Mouse (Mus musculus) lung, adult 2 months (tissue): Measurements from ENCODE around the gene Rbm11. TPM values are rescaled to one million over a fixed set of nuclear protein-coding genes. Genes with fewer than 3 reads are reported as not detected.

Experiments used
- DNase-seq: peaks from one replicate; pipeline ENCODE4 v3.0.0; 2022
- H3K4me1 ChIP-seq: fragments of 200-500 bp; 2 replicates; pipeline ENCODE4 v1.6.1; 2011; ENCODE audit warnings: low read length; ENCODE audit not compliant: control insufficient read depth, insufficient read depth
- H3K4me3 ChIP-seq: fragments of 200-500 bp; replicated peaks from 2 replicates; pipeline ENCODE3; 2011; ENCODE audit warnings: low read depth, mild to moderate bottlenecking, control low read depth, low read length; ENCODE audit errors: extremely low read depth
- CTCF ChIP-seq: fragments of 200-500 bp; IDR thresholded peaks from 2 replicates; pipeline ENCODE4 v1.5.1; 2011; ENCODE audit warnings: mild to moderate bottlenecking, low read length, control low read depth; ENCODE audit not compliant: insufficient read depth
- POLR2A ChIP-seq: fragments of 200-500 bp; IDR thresholded peaks from 2 replicates; pipeline ENCODE4 v1.6.1; 2011; ENCODE audit warnings: low read depth, mild to moderate bottlenecking, control low read depth, low read length, borderline replicate concordance; ENCODE audit errors: extremely low read depth
- WGBS: fragments of 180-500 bp; shearing (Covaris S2); methylation state at CpG from one replicate; pipeline ENCODE4 v1.1.7; 2018; 5-methylcytosine and 5-hydroxymethylcytosine counted together
- polyA plus RNA-seq: library from polyadenylated mRNA; depleted of rRNA; stranded (reverse); fragments of >200 nt; gene quantifications from 2 replicates; pipeline ENCODE4 v1.2.3, GENCODE M21; 2012; rRNA removed

Rbm11 gene
- polyA plus RNA-seq, 1 experiment = 0.15 TPM

DNA sequence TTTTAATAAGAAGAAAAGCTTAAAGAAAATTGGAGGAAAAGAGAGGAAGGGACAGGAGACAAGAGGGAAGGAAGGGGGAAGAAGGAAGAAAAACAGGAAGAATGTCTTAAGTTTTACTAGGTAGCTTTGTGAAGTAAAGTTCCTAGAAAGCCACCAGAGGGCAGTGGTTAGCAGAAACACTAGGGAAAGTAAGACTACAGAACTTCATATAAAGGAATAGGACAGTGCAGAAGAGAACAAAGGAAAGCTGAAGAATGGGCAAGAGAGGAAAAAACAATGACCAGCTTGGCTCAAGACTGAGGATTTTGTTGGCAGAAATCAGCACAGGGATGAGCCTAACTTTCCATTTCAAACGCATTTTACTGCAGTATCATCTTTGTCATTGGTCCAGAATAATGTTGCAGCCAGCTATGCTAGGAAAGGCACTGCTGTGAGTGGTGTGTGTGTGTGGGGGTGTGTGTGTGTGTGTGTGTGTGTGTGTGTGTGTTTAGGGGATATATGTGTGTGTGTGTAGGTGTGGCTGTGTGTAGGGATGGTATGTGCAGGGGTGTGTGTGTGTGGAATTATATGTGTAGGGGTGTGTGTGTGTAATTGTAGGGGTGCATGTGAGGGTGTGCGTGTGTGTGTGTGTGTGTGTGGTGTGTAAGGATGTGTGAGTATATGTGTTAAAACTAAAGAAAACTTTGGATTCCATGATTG is 25.2 kb downstream of the Rbm11 start:
- H3K4me1 ChIP-seq = no peaks in the 10 kb centered on the region
- TF ChIP-seq CTCF = peak; percentile 28; the same call in 1 of the 2 replicates
- TF ChIP-seq POLR2A = no peak
- no peak overlapping the region for H3K4me3 ChIP-seq
- no peak for DNase-seq
- WGBS = 65% methylated on average over 2 of the region's 2 CpGs

DNA sequence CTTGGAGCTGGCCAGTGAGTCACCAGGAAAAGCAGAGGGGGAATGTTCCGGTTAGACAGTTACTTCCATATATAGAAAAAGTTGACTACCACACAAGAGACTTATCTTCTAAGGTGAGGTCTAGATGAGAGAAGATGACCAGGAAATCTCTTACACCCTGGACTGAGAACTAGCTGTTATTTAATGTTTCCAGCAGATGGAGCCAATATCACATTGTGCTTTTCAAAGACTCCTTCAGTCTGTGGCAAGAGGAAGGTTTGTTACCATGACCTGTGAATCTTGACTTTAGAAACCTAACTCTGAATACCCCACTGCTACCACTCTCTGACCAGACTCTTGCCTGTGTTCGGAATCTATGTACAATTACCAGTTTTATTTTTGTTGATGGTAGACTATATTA is 35.2 kb downstream of the Rbm11 start:
- DNase-seq = no peak
- TF ChIP-seq CTCF = no peak
- no peak for TF ChIP-seq POLR2A
- H3K4me3 ChIP-seq = no peak overlapping the region
- no peaks in the 10 kb centered on the region for H3K4me1 ChIP-seq
- WGBS = 80% methylated on average over 2 of the region's 2 CpGs

Other genes starting within 250 kb of the Rbm11 start
- gene Lipi, start 6.8 kb upstream of the Rbm11 start, polyA plus RNA-seq = not detected in 2 replicates
- 4.1 and 7.9 TPM in 2 replicates for gene Hspa13, start 174.3 kb downstream of the Rbm11 start, polyA plus RNA-seq